Mouse (Mus musculus) thymus, adult 2 months (tissue): ENCODE data around the gene 1110032A03Rik.

Experiments used
- CTCF ChIP-seq: fragments of 200-500 bp; IDR thresholded peaks from 2 replicates; pipeline ENCODE4 v1.5.1; 2012; ENCODE audit warnings: mild to moderate bottlenecking, control low read depth, low read length, moderate library complexity, borderline replicate concordance; ENCODE audit not compliant: control insufficient read depth, poor library complexity, insufficient read depth; ENCODE audit errors: extremely low read depth
- POLR2A ChIP-seq: fragments of 200-500 bp; IDR thresholded peaks from 2 replicates; pipeline ENCODE4 v1.6.1; 2012; ENCODE audit warnings: mild to moderate bottlenecking, low read length, control low read depth, moderate library complexity; ENCODE audit not compliant: control insufficient read depth, poor library complexity, insufficient read depth; ENCODE audit errors: extremely low read depth

DNA sequence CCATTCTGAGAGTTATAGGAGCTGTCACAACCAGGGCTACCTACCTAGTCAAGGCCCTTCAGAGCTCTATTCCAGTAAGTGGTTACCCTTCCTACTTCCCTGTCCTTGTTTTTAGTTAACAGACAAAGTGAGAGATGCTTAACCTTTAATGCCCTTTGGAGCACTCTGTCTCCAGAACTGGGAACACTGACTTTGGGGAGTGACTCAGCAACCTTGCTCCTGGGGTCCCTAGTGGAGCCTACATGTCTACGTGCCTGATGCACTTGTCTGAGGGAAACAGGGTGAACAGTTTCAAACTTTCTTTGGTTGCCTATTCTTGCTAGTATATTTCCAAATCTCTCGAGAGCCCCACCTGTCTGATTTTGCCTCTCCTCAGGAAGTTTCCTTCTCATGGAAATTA lies 32.6 kb downstream of the 1110032A03Rik start:
- TF ChIP-seq CTCF (no peak), POLR2A (no peak)
